Mouse (Mus musculus) liver, embryonic 14.5 days (tissue): ENCODE data around the gene Agbl5. TPM values are rescaled to one million over a fixed set of nuclear protein-coding genes. Genes with fewer than 3 reads are reported as not detected.

ENCODE experiments used
- ATAC-seq: fragments of 200-750 bp; cut with Nextera tagmentation; 2 replicates; pipeline ENCODE4 v1.8.0; 2017; ENCODE audit warnings: moderate number of reproducible peaks, mild to moderate bottlenecking, moderate library complexity; ENCODE audit not compliant: insufficient read depth
- DNase-seq, 3 experiments: peaks; one replicate each; pipeline ENCODE4 v3.0.0-alpha.2; 2012 to 2013; ENCODE audit warnings: low read depth in 3 of 3, low spot score in 3 of 3
- H3K27ac ChIP-seq: fragments of 300-500 bp; sonication (generic); 2 replicates; pipeline ENCODE4 v1.5.1; 2014; ENCODE audit warnings: moderate library complexity, mild to moderate bottlenecking, control low read depth, inconsistent platforms
- H3K27me3 ChIP-seq: fragments of 300-500 bp; sonication (generic); 2 replicates; pipeline ENCODE4 v1.6.1; 2014; ENCODE audit warnings: mild to moderate bottlenecking, low read length, moderate library complexity; ENCODE audit not compliant: control insufficient read depth, insufficient read depth
- H3K36me3 ChIP-seq: fragments of 300-500 bp; sonication (generic); replicated peaks from 2 replicates; pipeline ENCODE4 v1.6.1; 2014; ENCODE audit warnings: low read depth; ENCODE audit not compliant: control insufficient read depth, insufficient read depth
- H3K4me1 ChIP-seq, 2 experiments: fragments of 200-500 bp in 1 of 2; fragments of 300-500 bp in 1 of 2; sonication (generic) in 1 of 2; replicated peaks; 2 replicates each; pipeline ENCODE4 v1.6.1; 2012 to 2014; ENCODE audit warnings: antibody characterized with exemption in 1 of 2, inconsistent platforms in 1 of 2, low read length in 1 of 2; ENCODE audit not compliant: control insufficient read depth in 2 of 2, insufficient read depth in 2 of 2
- H3K4me2 ChIP-seq: fragments of 300-500 bp; sonication (generic); 2 replicates; pipeline ENCODE4 v1.6.1; 2014; ENCODE audit warnings: low read depth, mild to moderate bottlenecking, control low read depth, moderate library complexity
- H3K4me3 ChIP-seq, 2 experiments: fragments of 200-500 bp in 1 of 2; fragments of 300-500 bp in 1 of 2; sonication (generic) in 1 of 2; 2 replicates each; pipeline ENCODE4 v1.5.1; 2012 to 2014; ENCODE audit warnings: low read depth in 2 of 2, low read length in 2 of 2, mild to moderate bottlenecking in 2 of 2, control low read depth in 1 of 2, inconsistent platforms in 1 of 2, moderate library complexity in 1 of 2; ENCODE audit not compliant: insufficient read depth in 1 of 2
- H3K9ac ChIP-seq: fragments of 300-500 bp; sonication (generic); replicated peaks from 2 replicates; pipeline ENCODE4 v1.6.1; 2014; ENCODE audit warnings: mild to moderate bottlenecking, control low read depth, moderate library complexity
- H3K9me3 ChIP-seq: fragments of 300-500 bp; sonication (generic); 2 replicates; pipeline ENCODE4 v1.6.1; 2016; ENCODE audit warnings: low read length, mixed read lengths; ENCODE audit not compliant: control insufficient read depth
- CTCF ChIP-seq: IDR thresholded peaks from 2 replicates; pipeline ENCODE4 v1.5.1; 2016; ENCODE audit warnings: antibody characterized with exemption, low read depth, control low read depth
- EP300 ChIP-seq: IDR thresholded peaks from 2 replicates; pipeline ENCODE4 v1.6.1; 2016; ENCODE audit warnings: antibody characterized with exemption, low read depth
- WGBS: fragments of 180-500 bp; shearing (Covaris S2); extraction: QIAGEN DNeasy Blood & Tissue Kit; methylation state at CpG from one replicate; pipeline ENCODE4 v1.1.7; 2014; ENCODE audit not compliant: insufficient replicate concordance; 5-methylcytosine and 5-hydroxymethylcytosine counted together
- polyA plus RNA-seq, 2 experiments: library from polyadenylated mRNA; depleted of rRNA in 1 of 2; stranded (reverse) in 1 of 2; unstranded in 1 of 2; fragments of >200 nt; fragmentation: Nextera tagmentation in 1 of 2; extraction: Ambion mirVana in 1 of 2; gene quantifications; 2 replicates each; pipeline versions ENCODE4 v1.2.1 to v1.2.3; 2012 to 2014

Agbl5 gene
- polyA plus RNA-seq, 2 experiments, result 4.8 to 5.0 TPM

DNA sequence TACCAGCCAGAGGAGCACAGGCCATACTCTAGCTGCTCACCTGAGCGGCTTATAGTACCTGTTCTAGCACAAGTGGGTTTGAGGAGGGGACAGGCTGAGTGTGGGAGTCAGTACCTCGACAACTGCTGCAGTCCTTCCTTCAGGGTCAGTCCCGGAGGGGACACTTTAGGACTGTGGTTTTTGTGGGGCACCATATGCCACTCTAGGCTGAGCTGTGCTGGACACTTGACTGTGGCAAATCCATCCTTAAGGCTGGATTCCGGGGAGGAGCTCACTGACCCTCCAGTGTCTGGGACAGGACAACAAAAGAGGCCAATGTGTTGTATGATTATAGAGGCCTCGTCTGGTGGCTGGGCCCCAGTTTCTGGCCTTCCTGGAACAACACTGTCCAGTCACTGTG is 64.1 kb downstream of the Agbl5 start:
- WGBS, result 73% methylated on average over 5 of the region's 5 CpGs
- Histone ChIP-seq H3K27ac (no peak overlapping the region), H3K27me3 (no peaks in the 10 kb centered on the region), H3K9me3 (no peaks in the 10 kb centered on the region), H3K4me2 (no peak overlapping the region), H3K36me3 (peaks cover 17% of the 10 kb centered on the region), H3K4me3 (no peak overlapping the region), H3K9ac (no peak overlapping the region), H3K4me1 (peaks cover 5 to 12% of the 10 kb centered on the region in 2 experiments)
- no peak for DNase-seq
- ATAC-seq, result no peak
- no peak for TF ChIP-seq EP300
- no peak for TF ChIP-seq CTCF

DNA sequence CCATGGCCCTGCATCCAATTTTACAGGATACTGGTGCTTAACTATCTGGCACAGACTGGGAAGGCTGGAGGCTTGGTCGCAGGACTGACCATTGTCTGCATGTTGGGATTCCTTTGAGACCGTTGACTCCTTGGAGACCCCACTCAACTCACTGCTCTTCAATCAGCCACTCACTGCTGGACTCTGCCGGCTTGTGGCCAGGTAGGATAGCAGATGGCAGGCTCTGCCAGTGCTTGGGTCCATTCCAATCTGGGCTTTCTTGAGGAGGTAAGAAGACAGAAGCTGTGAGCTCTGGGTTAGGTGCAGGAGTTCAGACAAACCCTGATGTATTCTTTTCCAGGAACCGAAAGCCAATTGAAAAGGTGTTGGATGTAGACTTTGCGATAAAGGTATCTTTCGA is 65.6 kb downstream of the Agbl5 start:
- Histone ChIP-seq H3K9me3 (no peaks in the 10 kb centered on the region), H3K27ac (no peak overlapping the region), H3K4me2 (no peak overlapping the region), H3K4me3 (no peak overlapping the region), H3K4me1 (peaks cover 11 to 18% of the 10 kb centered on the region in 2 experiments), H3K27me3 (no peaks in the 10 kb centered on the region), H3K9ac (no peak overlapping the region), H3K36me3 (peaks cover 30% of the 10 kb centered on the region)
- TF ChIP-seq EP300 (no peak), CTCF (no peak)
- DNase-seq (no peak), ATAC-seq (no peak)
- WGBS, result 85% methylated on average over 6 of the region's 6 CpGs

- TF ChIP-seq CTCF, result no peak
- no peak for TF ChIP-seq EP300
- ATAC-seq, result no peak
- WGBS, result 85% methylated on average over 9 of the region's 9 CpGs
These were observed 66.1 kb downstream of the Agbl5 start for GRCm38 (mm10) chr5:30954556-30954955.

GRCm38 (mm10) chr5:30955751-30956150 is 67.3 kb downstream of the Agbl5 start:
- Histone ChIP-seq H3K36me3 (peaks cover 30% of the 10 kb centered on the region), H3K9me3 (no peaks in the 10 kb centered on the region), H3K27ac (no peak overlapping the region), H3K4me2 (no peak overlapping the region), H3K9ac (no peak overlapping the region), H3K4me1 (peaks cover 9 to 18% of the 10 kb centered on the region in 2 experiments), H3K4me3 (no peak overlapping the region), H3K27me3 (no peaks in the 10 kb centered on the region)
- TF ChIP-seq EP300, result no peak
- no peak for TF ChIP-seq CTCF
- no peak for ATAC-seq
- 85% methylated on average over 6 of the region's 6 CpGs for WGBS
- DNase-seq, result no peak

More at GRCm38 (mm10) chr5:30954556-30954955, 66.1 kb downstream of the Agbl5 start:
- no peaks in the 10 kb centered on the region for H3K27me3 ChIP-seq
- H3K27ac ChIP-seq, result no peak overlapping the region
- H3K9ac ChIP-seq, result no peak overlapping the region
- no peak overlapping the region for H3K4me2 ChIP-seq
- no peak for DNase-seq
- no peak overlapping the region for H3K4me3 ChIP-seq
- no peaks in the 10 kb centered on the region for H3K9me3 ChIP-seq
- H3K36me3 ChIP-seq, result peaks cover 30% of the 10 kb centered on the region
- peaks cover 9 to 16% of the 10 kb centered on the region in 2 experiments for H3K4me1 ChIP-seq

Other genes starting within 250 kb of the Agbl5 start
- 10.1 and 12.2 TPM in 2 replicates for gene Slc35f6, start 240.8 kb upstream of the Agbl5 start, polyA plus RNA-seq (2012; rRNA removed)
- gene Slc35f6, start 240.8 kb upstream of the Agbl5 start, polyA plus RNA-seq (2014; fragmentation: Nextera tagmentation; extraction: Ambion mirVana), result 9.9 and 10.2 TPM in 2 replicates
- 116 and 122 TPM in 2 replicates for gene Cenpa, start 221.9 kb upstream of the Agbl5 start, polyA plus RNA-seq (2012; rRNA removed)
- gene Cenpa, start 221.9 kb upstream of the Agbl5 start, polyA plus RNA-seq (2014; fragmentation: Nextera tagmentation; extraction: Ambion mirVana), result 209 and 236 TPM in 2 replicates
- gene Dpysl5, start 177.1 kb upstream of the Agbl5 start, polyA plus RNA-seq (2012; rRNA removed), result 0.15 and 0.49 TPM in 2 replicates
- gene Dpysl5, start 177.1 kb upstream of the Agbl5 start, polyA plus RNA-seq (2014; fragmentation: Nextera tagmentation; extraction: Ambion mirVana), result 0.10 and 0.23 TPM in 2 replicates
- gene Mapre3, start 74.1 kb upstream of the Agbl5 start, polyA plus RNA-seq (2012; rRNA removed), result 1.9 and 2.4 TPM in 2 replicates
- gene Mapre3, start 74.1 kb upstream of the Agbl5 start, polyA plus RNA-seq (2014; fragmentation: Nextera tagmentation; extraction: Ambion mirVana), result 1.2 and 1.4 TPM in 2 replicates
- 21.8 and 26.1 TPM in 2 replicates for gene Tmem214, start 20.7 kb upstream of the Agbl5 start, polyA plus RNA-seq (2012; rRNA removed)
- 25.0 and 25.8 TPM in 2 replicates for gene Tmem214, start 20.7 kb upstream of the Agbl5 start, polyA plus RNA-seq (2014; fragmentation: Nextera tagmentation; extraction: Ambion mirVana)
- gene Ost4, start 19.1 kb downstream of the Agbl5 start, polyA plus RNA-seq (2012; rRNA removed), result 142 and 216 TPM in 2 replicates
- 412 and 420 TPM in 2 replicates for gene Ost4, start 19.1 kb downstream of the Agbl5 start, polyA plus RNA-seq (2014; fragmentation: Nextera tagmentation; extraction: Ambion mirVana)
- gene Emilin1, start 24.7 kb downstream of the Agbl5 start, polyA plus RNA-seq (2012; rRNA removed), result 18.4 and 22.2 TPM in 2 replicates
- 21.3 and 23.2 TPM in 2 replicates for gene Emilin1, start 24.7 kb downstream of the Agbl5 start, polyA plus RNA-seq (2014; fragmentation: Nextera tagmentation; extraction: Ambion mirVana)
- gene Khk, start 32.7 kb downstream of the Agbl5 start, polyA plus RNA-seq (2012; rRNA removed), result 30.3 and 31.1 TPM in 2 replicates
- gene Khk, start 32.7 kb downstream of the Agbl5 start, polyA plus RNA-seq (2014; fragmentation: Nextera tagmentation; extraction: Ambion mirVana), result 38.8 and 40.8 TPM in 2 replicates
- gene Cgref1, start 56.9 kb downstream of the Agbl5 start, polyA plus RNA-seq (2012; rRNA removed), result 2.9 and 4.2 TPM in 2 replicates
- 5.1 and 5.4 TPM in 2 replicates for gene Cgref1, start 56.9 kb downstream of the Agbl5 start, polyA plus RNA-seq (2014; fragmentation: Nextera tagmentation; extraction: Ambion mirVana)
- gene Preb, start 71.7 kb downstream of the Agbl5 start, polyA plus RNA-seq (2012; rRNA removed), result 89.2 and 95.2 TPM in 2 replicates
- 53.8 and 59.6 TPM in 2 replicates for gene Preb, start 71.7 kb downstream of the Agbl5 start, polyA plus RNA-seq (2014; fragmentation: Nextera tagmentation; extraction: Ambion mirVana)
- gene Tcf23, start 80.0 kb downstream of the Agbl5 start, polyA plus RNA-seq (2012; rRNA removed), result 0.01 TPM in 2 replicates
- 0.09 TPM in 1 of 2 replicates, not detected in the other for gene Tcf23, start 80.0 kb downstream of the Agbl5 start, polyA plus RNA-seq (2014; fragmentation: Nextera tagmentation; extraction: Ambion mirVana)
- gene Atraid, start 159.6 kb downstream of the Agbl5 start, polyA plus RNA-seq (2012; rRNA removed), result 28.8 and 31.0 TPM in 2 replicates
- 50.4 and 53.2 TPM in 2 replicates for gene Atraid, start 159.6 kb downstream of the Agbl5 start, polyA plus RNA-seq (2014; fragmentation: Nextera tagmentation; extraction: Ambion mirVana)
- gene Slc5a6, start 160.2 kb downstream of the Agbl5 start, polyA plus RNA-seq (2012; rRNA removed), result 4.2 and 5.2 TPM in 2 replicates
- 2.2 and 2.3 TPM in 2 replicates for gene Slc5a6, start 160.2 kb downstream of the Agbl5 start, polyA plus RNA-seq (2014; fragmentation: Nextera tagmentation; extraction: Ambion mirVana)
- gene Cad, start 166.1 kb downstream of the Agbl5 start, polyA plus RNA-seq (2012; rRNA removed), result 18.2 and 20.4 TPM in 2 replicates
- 14.0 and 15.8 TPM in 2 replicates for gene Cad, start 166.1 kb downstream of the Agbl5 start, polyA plus RNA-seq (2014; fragmentation: Nextera tagmentation; extraction: Ambion mirVana)
- gene Dnajc5g, start 217.6 kb downstream of the Agbl5 start, polyA plus RNA-seq (2012; rRNA removed), result not detected in 2 replicates
- gene Dnajc5g, start 217.6 kb downstream of the Agbl5 start, polyA plus RNA-seq (2014; fragmentation: Nextera tagmentation; extraction: Ambion mirVana), result not detected in 2 replicates
- gene Slc30a3, start 219.5 kb downstream of the Agbl5 start, polyA plus RNA-seq (2012; rRNA removed), result 0.26 and 0.40 TPM in 2 replicates
- gene Slc30a3, start 219.5 kb downstream of the Agbl5 start, polyA plus RNA-seq (2014; fragmentation: Nextera tagmentation; extraction: Ambion mirVana), result 0.14 and 0.41 TPM in 2 replicates
- gene Trim54, start 228.0 kb downstream of the Agbl5 start, polyA plus RNA-seq (2012; rRNA removed), result not detected in 2 replicates
- gene Trim54, start 228.0 kb downstream of the Agbl5 start, polyA plus RNA-seq (2014; fragmentation: Nextera tagmentation; extraction: Ambion mirVana), result not detected in 2 replicates